Mouse (Mus musculus): ENCODE results near the gene Ofcc1.

DNA sequence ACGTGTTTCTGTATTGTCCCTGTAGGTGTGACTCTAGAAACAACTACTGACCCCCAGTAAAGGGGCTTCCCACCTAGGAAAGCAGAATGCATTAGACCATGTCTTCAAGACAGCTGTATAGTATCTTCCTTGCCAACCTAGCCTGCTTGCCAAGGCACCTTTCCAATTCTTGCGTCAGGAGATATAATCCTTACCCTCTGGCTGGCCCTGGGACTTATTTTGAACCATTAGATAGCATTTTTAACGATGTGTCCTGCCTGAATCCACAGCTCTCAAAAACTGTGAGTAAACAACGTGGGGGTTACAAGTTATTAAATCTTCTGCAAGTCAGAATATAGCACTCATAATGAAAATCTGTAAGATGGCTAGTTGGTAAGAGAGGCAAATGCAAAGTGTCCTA lies 221.3 kb downstream of the Ofcc1 start:
- TF ChIP-seq CTCF (IDR thresholded peaks at IDR 0.05) (no peak), EP300 (IDR thresholded peaks at IDR 0.05) (no peak)
